Mouse (Mus musculus) thymus, postnatal 36 days (tissue): ENCODE measurements around the gene Txndc11.

Experiments used
- DNase-seq, 2 experiments: peaks; one replicate each; pipeline ENCODE4 v3.0.0; 2022; ENCODE audit warnings: mixed read lengths in 2 of 2

The Txndc11 gene

DNA sequence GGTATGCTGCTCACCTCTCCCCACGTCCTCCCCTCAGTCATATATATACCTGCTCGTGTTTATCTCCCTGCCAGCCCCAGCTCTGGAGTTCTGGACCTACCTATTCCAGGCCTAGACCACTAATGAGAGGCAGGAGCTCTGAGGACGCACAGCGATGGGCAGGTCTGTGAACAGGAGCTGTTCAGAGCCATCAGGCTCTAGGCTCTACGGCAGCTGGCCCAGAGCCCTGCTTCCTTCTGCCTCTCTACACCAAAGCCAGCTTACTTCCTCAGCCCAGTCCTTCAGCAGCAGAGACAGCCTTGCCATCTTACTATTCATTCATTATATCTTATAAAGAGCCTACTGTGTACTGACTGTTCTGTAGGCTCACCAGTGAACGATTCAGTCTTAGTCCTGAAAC lies 69.7 kb downstream of the Txndc11 start:
- DNase-seq = no peak

DNA sequence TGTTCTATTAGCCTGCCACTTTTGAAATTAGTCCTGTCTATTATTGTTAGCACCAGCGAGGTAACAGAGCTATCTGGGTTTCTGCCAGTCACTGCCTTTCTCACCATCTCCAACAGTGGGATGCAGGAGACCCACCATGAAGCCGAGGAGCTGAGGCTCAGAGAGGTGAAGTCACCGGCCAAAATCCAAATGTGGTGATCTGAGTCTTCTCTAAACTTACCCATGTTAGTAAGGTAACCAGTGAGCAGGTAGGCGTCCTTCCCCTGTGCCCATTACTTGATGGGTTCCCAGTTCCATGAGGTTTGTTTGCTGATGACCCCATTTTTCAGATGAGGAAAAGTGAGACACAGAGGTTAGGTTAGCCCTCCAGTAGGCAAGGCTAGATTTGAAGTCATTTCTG lies 70.1 kb downstream of the Txndc11 start:
- no peak for DNase-seq

DNA sequence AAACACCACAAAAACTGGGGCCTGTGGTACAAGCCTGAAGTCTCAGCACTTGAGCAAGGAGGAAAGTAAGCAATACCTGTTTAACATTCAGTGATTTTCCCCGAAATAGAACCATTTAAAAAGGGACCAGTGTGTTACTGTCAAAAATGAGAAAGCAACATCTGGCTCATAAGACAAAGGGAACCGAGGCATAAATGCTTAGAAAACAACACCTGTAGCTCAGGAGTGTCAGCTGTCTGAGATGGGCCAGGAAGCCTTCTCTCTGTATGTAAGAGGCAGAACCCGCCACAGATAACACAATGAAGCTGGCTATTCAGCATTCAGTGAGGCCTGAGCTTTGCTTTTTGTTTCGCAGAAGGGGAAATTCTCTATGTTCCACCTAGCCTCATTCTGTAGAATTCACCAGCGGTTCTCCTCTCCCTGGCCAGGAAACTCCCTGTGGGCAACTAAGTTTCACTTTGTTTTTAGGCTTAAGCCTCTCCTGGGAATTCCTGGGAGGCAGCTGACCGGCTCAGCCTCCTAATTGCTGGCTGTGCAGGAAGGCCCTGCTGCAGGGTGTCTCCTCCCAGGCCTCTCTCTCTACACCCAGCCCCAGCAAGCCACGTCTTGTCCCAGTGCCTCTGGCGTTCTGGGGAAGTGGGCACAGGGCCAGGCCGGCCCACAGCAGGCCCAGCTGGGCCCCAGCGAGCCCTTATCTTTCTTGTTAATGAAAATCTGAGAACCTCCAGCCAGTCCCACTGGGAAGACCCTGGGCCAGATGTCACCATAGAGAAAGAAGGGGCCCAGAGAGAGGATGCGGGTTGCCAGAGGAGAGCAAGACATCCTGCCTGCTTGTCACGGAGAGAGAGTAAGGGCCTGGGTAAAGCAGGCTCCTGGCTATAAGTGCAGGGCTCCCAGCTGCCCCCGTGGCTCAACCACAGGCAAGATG lies 71.4 kb downstream of the Txndc11 start:
- peak; percentile 33 to 47 for DNase-seq

DNA sequence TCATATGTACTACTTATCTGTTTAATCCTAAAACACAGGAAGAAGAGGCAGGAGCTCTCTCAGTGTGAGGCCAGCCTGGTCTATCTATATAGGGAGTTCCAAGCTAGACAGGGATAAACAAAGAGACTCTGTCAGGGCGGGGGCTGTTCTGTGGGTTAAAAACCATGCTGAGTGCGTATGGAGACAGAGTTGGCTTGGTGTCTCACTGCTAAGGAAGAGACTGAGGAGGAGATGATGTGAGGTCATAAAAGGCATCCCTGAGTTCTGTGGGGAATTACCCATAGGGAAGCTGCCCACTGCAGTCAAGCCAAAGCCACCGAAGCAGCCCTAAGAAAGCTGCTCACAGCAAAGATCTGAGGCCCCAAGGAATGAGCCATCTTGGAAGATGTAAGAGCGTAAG lies 73.8 kb downstream of the Txndc11 start, which contains the start of gene Snn:
Gene Snn, plus strand, starts transcription at position 301 of the 400 bp plus-strand sequence.
- no peak for DNase-seq

DNA sequence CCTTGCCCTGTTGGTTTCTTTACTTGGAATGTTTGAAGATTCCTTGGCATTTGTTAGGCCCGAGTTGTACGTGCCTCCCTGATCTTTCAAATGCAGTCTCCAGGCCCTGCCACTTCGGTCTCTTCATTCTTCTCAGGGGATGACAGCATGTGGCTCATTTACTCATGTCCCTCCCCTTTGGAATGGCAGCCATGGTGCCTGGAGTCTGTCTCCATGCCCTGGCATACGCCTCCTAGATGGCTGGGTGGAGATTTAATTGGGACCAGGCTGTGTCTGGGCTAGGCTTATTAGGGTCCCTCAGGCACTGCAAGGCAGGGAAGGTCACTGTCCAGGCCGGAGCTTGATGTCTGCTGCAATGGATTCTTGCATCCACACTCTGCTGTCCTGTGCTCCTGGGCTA lies 78.5 kb downstream of the Txndc11 start:
- no peak for DNase-seq

DNA sequence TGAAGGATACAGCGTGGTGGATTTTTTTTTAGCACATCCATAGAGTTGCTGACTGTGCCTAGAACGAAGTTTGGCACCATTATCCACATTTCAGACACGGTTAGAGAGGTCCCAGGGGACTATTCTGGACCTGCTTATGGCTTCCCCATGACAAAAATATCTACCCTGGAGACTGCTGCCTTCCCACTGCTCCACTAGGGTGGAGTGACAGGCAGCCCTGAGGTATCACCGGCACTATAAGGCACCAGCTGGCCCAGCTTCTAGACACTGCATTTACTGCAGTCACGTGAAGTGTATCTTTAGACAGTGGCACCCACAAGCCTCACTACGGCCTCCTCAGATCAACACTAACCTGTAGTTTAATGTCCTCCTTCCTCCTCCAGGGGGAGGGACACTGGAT lies 79.6 kb downstream of the Txndc11 start:
- DNase-seq = no peak

DNA sequence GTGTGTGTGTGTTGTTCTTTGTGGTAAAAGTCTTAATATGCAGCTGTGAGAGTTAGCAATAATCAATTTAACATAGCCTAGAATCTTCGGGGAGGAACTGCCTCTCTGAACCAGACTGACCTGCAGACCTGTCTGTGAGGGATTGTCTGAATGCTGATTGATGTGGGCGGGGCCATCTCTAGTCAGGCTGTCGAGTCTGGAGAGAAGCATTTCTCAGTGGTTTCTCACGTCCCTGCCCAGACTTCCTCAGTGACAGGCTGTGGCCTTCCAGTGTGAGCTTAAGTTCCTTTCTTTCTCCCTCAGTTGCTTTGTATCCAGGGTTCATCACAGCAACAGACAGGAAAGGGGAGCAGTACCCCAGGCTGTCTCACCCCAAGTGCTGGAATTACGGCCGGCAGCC lies 80.0 kb downstream of the Txndc11 start:
- no peak for DNase-seq

DNA sequence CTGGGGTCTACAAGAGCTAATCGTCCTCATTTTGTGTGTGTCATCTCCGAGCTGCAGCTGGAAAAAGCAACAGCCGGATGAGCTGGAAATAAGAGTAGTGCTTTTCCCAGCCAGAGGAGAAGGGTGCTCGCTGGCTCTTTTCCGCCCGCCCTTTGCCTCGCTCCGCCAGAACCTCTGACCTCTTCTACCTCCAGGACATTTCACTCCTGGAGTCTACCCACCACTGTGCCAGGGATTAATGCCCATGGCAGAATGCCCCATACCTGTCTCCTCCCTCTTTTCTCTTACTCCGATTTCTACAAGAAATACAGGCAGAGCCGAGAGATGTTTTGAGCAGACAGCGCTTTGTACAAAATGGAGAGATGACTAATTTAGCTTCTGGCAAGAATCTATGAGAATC lies 83.3 kb downstream of the Txndc11 start:
- no peak for DNase-seq

DNA sequence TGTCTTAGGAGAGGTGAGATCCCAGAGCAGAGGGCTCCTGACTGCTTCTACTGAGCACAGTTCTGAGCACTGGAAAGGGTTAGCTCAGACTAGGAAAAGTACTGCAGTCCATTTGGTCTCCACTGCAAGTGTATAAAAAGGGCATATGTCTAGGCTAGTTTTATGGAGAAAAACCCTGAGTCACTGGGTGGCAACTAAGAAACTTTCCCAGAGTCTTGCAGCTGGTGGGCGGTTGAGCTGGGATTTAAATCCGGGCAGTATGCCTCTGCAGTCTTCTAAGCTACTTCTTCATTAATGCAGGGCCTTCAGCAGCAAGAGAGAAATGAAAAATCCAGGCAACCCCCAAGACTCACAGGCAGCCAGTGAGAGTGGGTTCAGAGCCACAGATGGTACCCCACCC lies 84.2 kb downstream of the Txndc11 start:
- no peak for DNase-seq

DNA sequence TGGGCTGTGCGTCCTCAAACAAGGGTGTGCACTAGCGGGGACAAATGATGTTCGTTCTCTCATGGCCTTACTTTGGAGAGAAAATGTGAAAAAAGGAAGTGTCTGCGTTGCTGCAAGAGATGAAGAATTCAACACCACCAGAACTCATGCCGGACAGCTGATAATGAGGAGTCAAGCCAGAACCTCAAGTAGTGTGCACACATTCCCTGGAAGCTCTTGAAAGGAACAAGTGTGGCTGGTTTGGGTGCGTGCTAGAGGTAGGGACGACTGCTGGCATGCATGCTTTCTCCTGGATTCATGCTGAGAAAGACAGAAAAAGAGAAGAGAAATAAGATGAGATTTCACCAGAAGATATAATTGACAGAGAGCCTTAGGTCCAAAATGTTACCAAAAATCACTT lies 87.3 kb downstream of the Txndc11 start:
- DNase-seq = no peak

DNA sequence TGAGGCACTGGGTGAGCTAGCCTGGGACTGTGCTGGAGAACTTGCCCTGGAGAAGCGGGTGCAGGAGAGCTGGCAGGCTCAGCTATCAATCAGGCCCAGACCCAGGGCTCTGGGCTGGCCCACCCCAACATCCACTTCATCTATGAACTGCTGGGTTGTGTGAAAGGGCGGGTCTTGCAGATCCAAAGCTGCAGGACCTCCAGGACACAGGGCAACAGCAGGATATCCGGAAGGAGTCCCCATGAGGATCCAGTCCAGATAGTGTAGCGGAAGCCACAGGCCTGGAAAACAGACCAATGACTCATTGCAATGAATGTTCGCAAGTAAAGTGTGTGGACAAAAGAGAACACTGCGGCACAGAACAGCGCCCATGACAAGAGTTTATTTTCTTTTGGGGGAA lies 88.0 kb downstream of the Txndc11 start:
- no peak for DNase-seq

DNA sequence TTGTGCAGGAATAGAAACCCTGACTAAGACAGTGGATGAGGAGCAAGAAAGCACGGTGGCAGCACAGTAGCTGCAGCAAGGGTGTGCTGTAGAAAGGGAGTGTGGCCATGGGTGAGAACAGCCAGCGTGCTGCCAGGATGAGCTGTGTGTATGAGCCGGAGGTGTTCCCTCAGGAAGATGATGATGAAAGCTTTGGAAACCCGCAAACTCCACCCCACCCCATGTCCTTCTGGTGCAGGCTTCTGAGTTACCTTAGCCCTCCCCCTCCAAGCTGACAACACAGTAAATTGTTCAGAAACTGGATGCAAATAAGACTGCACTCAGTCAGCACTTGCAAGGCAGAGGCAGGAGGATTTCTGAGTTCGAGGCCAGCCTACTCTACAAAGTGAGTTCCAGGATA lies 91.2 kb downstream of the Txndc11 start:
- DNase-seq = no peak

DNA sequence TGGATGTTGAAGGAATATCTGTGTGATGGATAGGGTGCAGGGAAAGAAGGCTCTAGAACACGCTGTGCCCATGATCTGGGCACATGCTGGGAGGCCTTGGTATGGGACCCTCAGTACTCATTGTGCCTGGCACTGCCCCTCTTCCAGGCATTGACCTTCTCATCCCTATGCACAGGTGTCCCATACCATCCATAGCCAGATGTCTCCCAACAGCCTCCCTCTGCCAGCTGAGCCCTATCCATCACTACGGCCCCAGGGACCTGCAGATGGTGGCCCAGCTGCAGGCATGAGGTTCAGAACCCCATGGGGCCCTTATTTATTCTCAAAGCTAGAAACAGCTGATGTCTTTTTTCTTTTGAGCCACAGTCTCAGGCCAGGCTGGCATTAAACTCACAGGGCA lies 93.8 kb downstream of the Txndc11 start:
- no peak for DNase-seq

DNA sequence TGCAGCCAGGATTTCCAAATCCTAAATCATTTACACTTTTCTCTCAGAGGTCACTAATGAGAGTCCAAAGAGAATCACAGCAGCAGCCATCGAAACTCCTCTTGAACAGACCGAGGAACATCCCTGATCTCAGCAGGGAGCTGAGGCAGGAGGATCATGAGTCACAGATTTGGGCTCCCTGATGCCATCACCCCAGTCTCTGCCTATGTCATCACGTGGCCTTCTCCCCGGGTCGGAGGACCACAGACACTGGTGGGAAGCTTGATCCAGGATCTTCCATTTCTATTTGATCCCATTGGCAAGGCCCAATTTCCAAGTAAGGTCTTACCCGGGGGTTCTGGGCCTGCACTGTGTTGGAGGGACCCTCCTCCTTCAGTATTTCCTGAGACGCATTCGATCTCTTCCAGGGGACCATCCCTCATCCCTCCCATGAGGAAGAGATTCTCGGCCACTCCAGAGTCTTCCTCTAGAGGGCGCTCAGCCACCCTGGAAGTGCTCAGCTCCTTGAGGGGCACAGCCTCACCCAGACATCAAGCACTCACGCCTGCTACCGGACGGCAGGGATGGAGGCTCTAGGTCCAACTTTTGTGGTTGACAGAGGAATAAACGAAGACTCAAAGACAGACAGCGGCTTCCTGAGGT lies 98.5 kb downstream of the Txndc11 start:
- peak; percentile 69 to 71 for DNase-seq

DNA sequence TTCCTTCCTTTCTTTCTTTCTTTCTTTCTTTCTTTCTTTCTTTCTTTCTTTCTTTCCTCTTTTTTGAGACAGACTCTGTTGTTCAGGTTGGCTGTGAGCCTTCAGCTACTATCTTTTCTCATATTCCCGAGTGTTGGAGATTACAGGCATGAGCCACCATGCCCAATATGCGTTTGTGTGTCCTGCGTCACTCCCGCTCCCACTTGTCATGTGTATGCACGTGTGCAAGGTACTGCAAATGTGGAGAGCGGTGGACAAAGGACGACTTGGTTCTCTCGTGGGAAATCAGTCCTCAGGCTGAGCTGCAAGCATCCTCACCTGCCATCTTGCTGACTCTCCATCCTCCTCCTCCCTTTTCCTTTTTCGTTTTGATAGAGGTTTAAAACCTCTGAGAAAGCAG lies 99.2 kb downstream of the Txndc11 start:
- no peak for DNase-seq

DNA sequence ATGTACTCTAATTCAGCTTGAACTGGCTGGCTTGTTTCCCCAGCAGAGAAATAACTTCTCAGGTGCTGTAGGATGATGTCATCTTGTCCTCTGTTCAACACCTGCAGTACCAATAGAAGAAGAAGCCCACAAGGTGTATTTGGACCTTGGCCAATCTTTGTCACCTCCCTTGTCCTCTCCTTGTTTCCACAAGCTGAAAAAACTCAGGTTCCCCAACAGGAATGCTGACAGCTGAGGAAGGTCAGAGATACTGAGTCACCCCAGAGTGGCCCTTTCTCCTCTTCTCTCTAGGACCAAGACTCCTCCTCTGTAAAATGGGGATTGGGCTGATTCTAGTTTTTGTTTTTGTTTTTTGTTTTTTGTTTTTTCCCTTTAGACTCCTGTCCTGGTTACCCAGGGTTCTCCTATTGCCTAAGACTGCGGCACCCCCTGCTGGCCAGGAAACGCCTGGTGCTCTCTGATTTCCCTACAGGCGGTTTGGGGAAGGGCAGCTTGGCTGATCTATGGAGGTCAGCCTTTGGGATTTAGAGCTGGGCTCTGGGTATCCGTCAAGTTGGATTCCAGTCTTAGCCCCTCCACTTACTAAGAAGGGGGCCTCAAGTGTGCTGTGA lies 100.2 kb downstream of the Txndc11 start:
- DNase-seq = peak; percentile 79 to 82

DNA sequence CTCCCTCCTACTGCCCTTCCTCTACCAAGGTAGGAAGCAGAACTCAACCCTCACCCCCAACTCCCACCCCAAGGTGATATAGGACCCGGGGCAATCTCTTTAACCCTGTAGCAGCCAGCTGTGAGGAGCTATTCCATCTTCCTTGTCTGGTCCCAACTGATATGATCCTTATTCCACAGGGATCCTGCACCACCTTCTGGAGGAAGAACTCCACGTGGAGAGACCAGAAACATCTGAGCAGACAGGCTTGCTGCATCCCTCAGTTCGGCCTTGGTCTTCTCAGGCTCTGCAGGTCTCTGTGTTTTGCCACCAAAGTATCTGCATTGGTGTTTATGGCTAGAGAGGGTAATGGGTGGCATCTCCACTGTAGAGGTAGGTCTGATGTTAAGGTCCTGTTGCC lies 103.1 kb downstream of the Txndc11 start:
- no peak for DNase-seq

DNA sequence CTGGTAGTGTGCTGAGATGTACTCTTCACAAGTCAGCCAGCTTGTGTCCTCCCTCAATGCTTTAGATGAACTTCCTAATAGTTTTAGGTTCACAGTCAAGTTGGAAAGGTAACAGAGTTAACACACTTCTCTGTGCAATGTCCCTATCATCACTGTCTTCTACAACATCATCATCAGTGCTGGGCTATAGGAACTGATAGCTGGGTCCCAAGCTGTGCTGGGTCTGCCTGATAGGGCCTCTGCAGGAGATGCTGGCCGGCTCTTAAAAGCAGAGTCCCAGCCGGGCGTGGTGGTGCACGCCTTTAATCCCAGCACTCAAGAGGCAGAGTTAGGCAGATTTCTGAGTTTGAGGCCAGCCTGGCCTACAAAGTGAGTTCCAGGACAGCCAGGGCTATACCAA lies 103.6 kb downstream of the Txndc11 start:
- DNase-seq = no peak

DNA sequence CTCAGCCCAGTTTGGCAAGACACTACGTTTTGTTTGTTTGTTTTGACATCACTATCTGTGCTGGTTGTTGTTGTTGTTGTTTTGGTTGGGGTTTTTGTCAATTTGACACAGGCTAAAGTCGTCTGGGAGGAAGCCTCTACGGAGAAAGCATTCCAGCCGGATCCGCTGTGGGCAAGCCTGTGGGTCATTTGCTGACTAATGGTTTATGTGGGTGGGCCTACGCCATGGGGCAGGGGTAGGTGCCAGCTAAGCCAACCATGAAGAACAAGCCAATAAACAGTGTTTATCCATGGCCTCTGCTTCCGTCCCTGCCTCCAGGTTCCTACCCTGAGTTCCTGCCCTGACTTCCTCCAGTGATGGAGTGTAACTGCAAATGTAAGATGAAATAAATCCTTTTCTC lies 106.2 kb downstream of the Txndc11 start:
- DNase-seq = no peak
